Mouse (Mus musculus) spleen, adult 2 months (tissue): ENCODE results near the gene Metrnl.

ENCODE experiments used
- CTCF ChIP-seq: fragments of 200-500 bp; IDR thresholded peaks from 2 replicates; pipeline ENCODE4 v1.5.1; 2011; ENCODE audit warnings: mild to moderate bottlenecking, inconsistent platforms; ENCODE audit not compliant: insufficient read depth, insufficient read length, insufficient replicate concordance; ENCODE audit errors: extremely low read depth
- POLR2A ChIP-seq: fragments of 200-500 bp; IDR thresholded peaks from 2 replicates; pipeline ENCODE4 v1.6.1; 2011; ENCODE audit warnings: low read depth, low read length, inconsistent platforms

DNA sequence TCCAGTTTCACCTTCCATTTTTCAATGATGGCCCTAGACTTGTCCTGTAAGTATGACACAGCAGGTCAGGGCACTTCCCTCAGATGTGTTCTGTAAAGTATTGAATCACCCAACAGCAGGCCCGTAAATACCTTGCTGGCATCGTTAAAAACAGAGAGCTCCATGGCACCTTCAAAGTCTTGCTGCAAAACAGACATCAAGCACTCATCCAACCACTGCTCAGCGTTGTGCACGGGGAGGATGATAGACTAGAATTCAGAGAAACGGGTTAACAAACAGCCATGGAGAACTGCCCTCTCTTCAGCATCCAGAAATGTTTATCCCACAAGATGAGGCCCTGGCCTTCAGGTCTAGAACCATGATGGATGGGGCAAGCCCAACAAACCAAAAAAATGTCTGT is 30.4 kb upstream of the Metrnl start:
- TF ChIP-seq POLR2A = no peak
- TF ChIP-seq CTCF = no peak
